Mouse (Mus musculus) lung, embryonic 15.5 days (tissue): Measurements from ENCODE around the gene Rasl10b. TPM values are rescaled to one million over a fixed set of nuclear protein-coding genes. Genes with fewer than 3 reads are reported as not detected.

Experiments used
- ATAC-seq: fragments of 200-750 bp; cut with Nextera tagmentation; 2 replicates; pipeline ENCODE4 v1.8.0; 2017; ENCODE audit warnings: moderate number of reproducible peaks, borderline replicate concordance; ENCODE audit not compliant: low FRiP score, low TSS enrichment; ENCODE audit errors: extremely low read depth
- H3K27ac ChIP-seq: fragments of 300-500 bp; sonication (generic); 2 replicates; pipeline ENCODE4 v1.5.1; 2015; ENCODE audit warnings: moderate library complexity, mild to moderate bottlenecking, inconsistent platforms
- H3K27me3 ChIP-seq: fragments of 300-500 bp; sonication (generic); 2 replicates; pipeline ENCODE4 v1.6.1; 2015; ENCODE audit warnings: inconsistent platforms
- H3K36me3 ChIP-seq: fragments of 300-500 bp; sonication (generic); 2 replicates; pipeline ENCODE4 v1.6.1; 2015; ENCODE audit warnings: inconsistent platforms
- H3K4me1 ChIP-seq: fragments of 300-500 bp; sonication (generic); 2 replicates; pipeline ENCODE4 v1.6.1; 2015; ENCODE audit warnings: inconsistent platforms
- H3K4me2 ChIP-seq: fragments of 300-500 bp; sonication (generic); 2 replicates; pipeline ENCODE4 v1.6.1; 2015; ENCODE audit warnings: inconsistent platforms, mild to moderate bottlenecking, moderate library complexity
- H3K4me3 ChIP-seq: fragments of 300-500 bp; sonication (generic); 2 replicates; pipeline ENCODE4 v1.5.1; 2015; ENCODE audit warnings: mild to moderate bottlenecking, inconsistent platforms
- H3K9ac ChIP-seq: fragments of 300-500 bp; sonication (generic); 2 replicates; pipeline ENCODE4 v1.6.1; 2015; ENCODE audit warnings: inconsistent platforms
- H3K9me3 ChIP-seq: fragments of 300-500 bp; sonication (generic); 2 replicates; pipeline ENCODE4 v1.6.1; 2016; ENCODE audit warnings: inconsistent platforms
- WGBS: fragments of 180-500 bp; shearing (Covaris S2); methylation state at CpG from one replicate; pipeline ENCODE4 v1.1.7; 2015; 5-methylcytosine and 5-hydroxymethylcytosine counted together
- polyA plus RNA-seq: library from polyadenylated mRNA; unstranded; fragments of >200 nt; fragmentation: Nextera tagmentation; extraction: Ambion mirVana; gene quantifications from 2 replicates; pipeline ENCODE4 v1.2.1, GENCODE M21; 2015

The Rasl10b gene
- polyA plus RNA-seq, 1 experiment from 2014 or later, result 1.3 TPM

DNA sequence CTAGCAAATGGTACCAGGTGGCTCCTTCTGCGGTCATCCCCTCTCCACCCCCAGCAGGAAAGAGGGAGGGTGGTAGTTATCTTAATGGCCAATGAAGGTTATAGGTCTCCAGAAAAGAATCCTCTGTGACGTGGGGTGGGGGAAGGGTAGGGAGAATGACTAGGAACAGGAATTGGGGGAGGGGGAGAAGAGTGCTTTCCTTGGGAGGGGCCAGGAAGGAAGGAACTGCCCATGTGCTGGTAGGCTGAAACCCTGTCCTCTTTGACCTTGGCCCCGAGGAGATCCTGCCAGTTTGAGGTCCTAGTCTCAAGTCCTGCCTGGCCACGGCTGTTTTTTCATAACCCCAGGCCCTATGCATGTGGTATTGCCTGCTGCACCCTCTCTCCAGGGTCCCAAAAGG is 40.4 kb downstream of the Rasl10b start:
- Histone ChIP-seq H3K9me3 (no peaks in the 10 kb centered on the region), H3K4me1 (peaks cover 36% of the 10 kb centered on the region), H3K27me3 (peaks cover 20% of the 10 kb centered on the region), H3K4me2 (no peak overlapping the region), H3K9ac (no peak overlapping the region), H3K4me3 (no peak overlapping the region), H3K27ac (peak overlapping the region; percentile 38; the same call in 1 of the 2 replicates), H3K36me3 (no peaks in the 10 kb centered on the region)
- ATAC-seq, result peak; percentile 19; the same call in 1 of the 2 replicates
- 26% methylated on average over 4 of the region's 4 CpGs for WGBS

DNA sequence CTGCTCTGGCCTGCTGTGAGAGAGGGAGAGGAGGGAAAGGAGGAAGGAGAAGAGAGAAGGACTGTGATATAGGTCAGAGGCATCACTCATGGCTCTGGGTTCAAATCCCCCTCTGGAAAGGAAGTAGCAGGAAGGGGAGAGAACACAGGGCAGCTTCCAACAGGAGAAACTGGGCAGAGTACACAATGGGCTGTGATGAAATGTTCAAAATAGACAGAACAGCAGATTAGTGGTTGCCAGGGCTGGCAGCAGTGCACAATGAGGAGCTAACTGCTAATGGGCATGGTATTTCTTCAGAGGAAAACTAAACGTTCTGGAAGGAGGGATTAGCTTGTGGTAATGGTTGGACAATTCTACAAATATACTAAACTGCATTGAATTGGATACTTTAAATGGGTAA is 41.6 kb downstream of the Rasl10b start:
- Histone ChIP-seq H3K9me3 (no peaks in the 10 kb centered on the region), H3K27me3 (peaks cover 9% of the 10 kb centered on the region; the same call in 1 of the 2 replicates), H3K9ac (no peak overlapping the region), H3K36me3 (no peaks in the 10 kb centered on the region), H3K27ac (no peak overlapping the region), H3K4me2 (no peak overlapping the region), H3K4me3 (no peak overlapping the region), H3K4me1 (peaks cover 41% of the 10 kb centered on the region)
- no peak for ATAC-seq
- 29% methylated on average over 1 of the region's 1 CpGs for WGBS

DNA sequence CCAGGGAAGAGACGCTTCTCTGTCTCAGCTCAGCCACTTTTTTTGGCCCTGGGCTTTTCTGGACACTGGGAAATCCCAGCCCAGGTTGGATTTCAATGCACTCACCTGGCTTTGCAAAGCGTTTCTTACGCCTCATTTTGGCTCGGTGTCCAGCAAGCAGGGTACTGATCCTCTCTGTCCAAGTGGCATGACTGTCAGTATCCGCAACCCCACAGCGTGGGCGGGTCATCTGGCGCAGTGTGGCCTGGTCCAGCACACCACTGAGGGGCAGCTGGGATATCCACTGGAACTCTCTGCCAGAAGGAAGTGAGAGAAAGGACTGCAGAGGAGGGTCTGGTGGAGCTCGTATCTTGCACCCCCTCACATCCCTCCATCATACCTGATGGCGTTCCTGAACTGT is 42.3 kb downstream of the Rasl10b start:
- H3K27ac ChIP-seq, result no peak overlapping the region
- ATAC-seq, result no peak
- peaks cover 45% of the 10 kb centered on the region for H3K4me1 ChIP-seq
- H3K9me3 ChIP-seq, result no peaks in the 10 kb centered on the region
- no peak overlapping the region for H3K9ac ChIP-seq
- peaks cover 2% of the 10 kb centered on the region; the same call in 1 of the 2 replicates for H3K27me3 ChIP-seq
- H3K4me3 ChIP-seq, result no peak overlapping the region
- no peaks in the 10 kb centered on the region for H3K36me3 ChIP-seq
- H3K4me2 ChIP-seq, result no peak overlapping the region
- WGBS, result 82% methylated on average over 10 of the region's 10 CpGs

DNA sequence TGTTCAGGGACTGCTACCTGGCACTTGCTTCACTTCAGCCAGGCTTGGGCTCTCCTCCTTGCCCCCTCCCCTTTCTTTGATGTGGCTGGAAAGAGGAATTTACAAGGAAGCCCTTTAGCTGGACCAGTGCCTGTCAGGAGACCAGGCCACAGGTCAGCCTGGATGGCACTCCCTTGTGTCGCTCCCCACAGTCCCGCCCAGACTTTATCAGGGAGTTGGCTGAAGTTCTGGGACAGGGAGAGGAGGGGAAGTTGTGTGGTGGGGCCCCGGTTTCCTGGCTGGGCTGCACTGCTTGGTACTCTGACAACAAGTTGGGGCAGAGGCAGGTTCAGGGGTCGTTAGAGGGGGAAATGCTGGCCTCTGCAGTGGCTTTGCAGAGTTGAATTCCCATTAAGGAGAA is 45.6 kb downstream of the Rasl10b start:
- Histone ChIP-seq H3K9ac (no peak overlapping the region), H3K36me3 (no peaks in the 10 kb centered on the region), H3K4me1 (peaks cover 21% of the 10 kb centered on the region), H3K4me2 (no peak overlapping the region), H3K27me3 (no peaks in the 10 kb centered on the region), H3K27ac (peak overlapping the region; percentile 9; the same call in 1 of the 2 replicates), H3K4me3 (no peak overlapping the region), H3K9me3 (no peaks in the 10 kb centered on the region)
- 7% methylated on average over 4 of the region's 4 CpGs for WGBS
- ATAC-seq, result peak; percentile 73; the same call in 1 of the 2 replicates

DNA sequence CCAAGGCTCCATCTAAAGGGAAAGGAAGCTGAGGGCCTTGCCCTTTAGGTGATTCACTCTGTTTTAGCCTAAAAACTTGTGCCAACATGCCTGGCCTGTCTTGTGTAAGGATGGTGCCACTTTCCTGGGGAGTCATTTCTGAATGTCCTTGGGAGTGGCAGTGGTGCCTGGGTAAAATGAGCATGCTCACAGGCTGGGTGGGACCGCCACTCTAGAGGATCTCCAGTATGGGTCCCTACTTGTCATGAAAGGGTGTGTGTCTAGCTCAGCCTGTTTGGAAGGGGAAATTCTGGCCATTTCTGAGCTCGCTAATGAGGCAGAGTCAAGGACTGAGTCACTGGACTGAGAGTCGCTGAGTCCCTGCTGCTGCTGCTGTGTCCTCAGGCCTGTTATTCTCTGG is 46.7 kb downstream of the Rasl10b start:
- H3K4me2 ChIP-seq, result no peak overlapping the region
- no peak overlapping the region for H3K4me3 ChIP-seq
- WGBS, result 52% methylated on average over 3 of the region's 3 CpGs
- no peak for ATAC-seq
- H3K27ac ChIP-seq, result no peak overlapping the region
- H3K9me3 ChIP-seq, result no peaks in the 10 kb centered on the region
- H3K9ac ChIP-seq, result no peak overlapping the region
- H3K4me1 ChIP-seq, result peaks cover 19% of the 10 kb centered on the region
- no peaks in the 10 kb centered on the region for H3K27me3 ChIP-seq
- no peaks in the 10 kb centered on the region for H3K36me3 ChIP-seq

DNA sequence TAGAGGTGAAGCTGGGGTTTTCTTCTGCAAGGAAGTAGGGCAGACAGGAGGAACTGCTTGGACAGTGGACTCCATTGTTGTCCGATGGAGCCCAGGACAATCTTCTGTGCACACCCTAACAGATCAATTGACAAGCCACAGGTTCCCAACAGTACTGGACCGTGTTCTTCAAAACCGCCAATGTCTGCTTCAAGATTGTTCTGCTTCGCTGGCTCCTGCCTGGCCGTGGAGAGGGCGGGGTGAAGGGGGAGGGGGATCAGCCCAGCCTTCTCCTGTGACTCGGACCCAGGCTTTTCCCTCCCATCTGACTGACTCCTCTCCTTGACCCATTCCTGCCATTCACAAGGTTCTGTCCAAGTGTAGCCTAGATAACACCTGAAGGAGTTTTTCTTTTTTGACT is 48.3 kb downstream of the Rasl10b start:
- Histone ChIP-seq H3K4me3 (no peak overlapping the region), H3K4me2 (no peak overlapping the region), H3K9ac (no peak overlapping the region), H3K9me3 (no peaks in the 10 kb centered on the region), H3K27ac (no peak overlapping the region), H3K4me1 (peaks cover 22% of the 10 kb centered on the region), H3K36me3 (no peaks in the 10 kb centered on the region), H3K27me3 (peaks cover 9% of the 10 kb centered on the region)
- WGBS, result 49% methylated on average over 7 of the region's 7 CpGs
- no peak for ATAC-seq

DNA sequence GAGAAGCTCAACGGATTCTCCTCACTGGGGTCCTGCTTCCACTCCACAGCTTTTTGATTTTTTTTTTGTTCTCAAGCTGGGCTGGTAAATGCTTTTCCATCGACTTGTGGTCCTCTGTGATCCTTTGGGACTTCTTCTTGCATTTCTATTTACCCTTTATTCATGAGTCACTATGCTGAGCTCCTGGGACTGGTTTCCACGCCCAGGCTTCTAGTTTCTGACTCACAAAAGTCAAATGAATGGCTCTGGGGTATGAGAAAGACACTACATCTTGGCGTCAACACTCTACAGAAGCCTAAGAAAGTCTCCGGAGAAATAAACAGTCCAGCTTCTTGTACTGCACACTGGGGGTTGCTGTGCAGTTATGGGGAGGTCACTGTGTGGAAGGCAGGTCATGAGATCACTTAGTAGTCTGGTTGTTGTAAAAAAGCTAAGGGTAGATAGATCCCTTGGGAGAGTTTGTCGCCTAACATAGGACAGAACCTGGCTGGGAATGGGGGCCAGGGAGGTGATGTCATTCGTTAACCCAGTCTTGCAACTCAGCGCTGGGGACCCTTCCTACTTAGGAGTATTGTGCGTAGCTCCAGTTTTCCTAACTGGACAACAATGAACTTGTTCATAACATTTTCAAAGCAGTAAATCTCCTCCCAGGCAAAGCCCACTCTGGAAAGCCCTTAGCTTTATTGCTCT is 49.1 kb downstream of the Rasl10b start:
- 62% methylated on average over 9 of the region's 9 CpGs for whole genome bisulfite sequencing
- no peak for ATAC-seq
- H3K4me3 ChIP-seq, result no peak overlapping the region

DNA sequence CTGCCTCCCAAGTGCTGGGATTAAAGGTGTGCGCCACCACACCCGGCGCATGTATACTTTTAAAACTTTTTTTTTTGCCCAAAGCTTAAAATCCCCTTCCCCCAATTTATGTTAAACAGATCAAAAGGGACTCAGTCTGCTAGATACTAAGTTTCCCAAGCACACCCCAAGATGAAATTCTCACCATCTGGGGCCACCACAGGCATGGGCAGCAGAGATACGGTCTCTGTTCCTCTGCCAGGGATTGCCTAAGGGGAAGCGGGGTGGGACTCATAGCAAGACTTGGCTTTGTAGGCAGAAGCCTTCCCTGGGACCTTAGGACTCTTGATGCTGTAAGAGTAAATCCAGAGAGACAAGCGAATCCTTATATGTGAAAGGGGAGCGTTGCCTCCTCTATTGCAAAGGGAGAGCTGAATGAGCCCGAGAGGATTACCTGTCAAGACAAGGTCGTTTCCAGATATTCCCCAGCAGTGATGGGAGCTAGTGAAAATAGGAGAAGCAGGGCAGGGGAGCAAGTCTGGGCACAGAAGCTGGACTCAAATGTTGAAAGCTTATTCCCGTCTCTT is 52.6 kb downstream of the Rasl10b start:
- Histone ChIP-seq H3K27me3 (peaks cover 31% of the 10 kb centered on the region), H3K4me3 (no peak overlapping the region), H3K36me3 (no peaks in the 10 kb centered on the region), H3K4me2 (peak overlapping the region; percentile 93; the same call in 1 of the 2 replicates), H3K27ac (no peak overlapping the region), H3K4me1 (peaks cover 13% of the 10 kb centered on the region; the same call in 1 of the 2 replicates), H3K9me3 (no peaks in the 10 kb centered on the region), H3K9ac (no peak overlapping the region)
- 79% methylated on average over 10 of the region's 10 CpGs for WGBS
- ATAC-seq, result no peak

More for the DNA sequence above, 49.1 kb downstream of the Rasl10b start:
- Histone ChIP-seq H3K9me3 (no peaks in the 10 kb centered on the region), H3K4me2 (no peak overlapping the region), H3K9ac (no peak overlapping the region), H3K27ac (no peak overlapping the region), H3K36me3 (no peaks in the 10 kb centered on the region), H3K4me1 (peaks cover 26% of the 10 kb centered on the region), H3K27me3 (peaks cover 13% of the 10 kb centered on the region)

DNA sequence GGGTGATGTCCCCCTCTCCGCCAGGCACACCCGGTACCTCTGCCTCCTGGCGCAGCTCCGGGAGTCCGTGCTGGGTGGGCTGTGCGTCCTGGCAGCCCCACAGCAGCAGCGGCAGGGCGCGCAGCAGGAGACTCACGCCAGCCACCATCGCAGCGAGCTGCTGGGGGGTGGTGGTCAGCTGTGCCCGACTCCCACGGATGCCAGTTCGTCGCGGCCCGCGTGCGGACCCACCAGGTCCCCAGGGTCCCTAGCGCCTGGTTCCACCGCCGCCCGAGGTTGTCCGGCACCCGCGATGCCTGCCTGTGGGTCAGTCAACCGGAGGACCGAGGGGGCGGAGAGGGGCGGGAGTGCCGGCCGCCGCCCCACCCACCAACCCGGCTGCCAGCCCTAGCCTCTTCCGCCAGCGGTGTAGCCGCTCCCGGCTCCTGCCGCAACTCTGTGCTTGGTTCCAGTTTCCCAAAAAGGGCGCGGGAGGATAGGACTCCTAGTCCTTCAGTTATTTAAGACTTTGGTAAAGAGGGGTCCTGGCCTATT is 53.8 kb downstream of the Rasl10b start, which contains the start of gene Mmp28:
Gene Mmp28, minus strand, starts transcription at position 361 of the 534 bp plus-strand sequence.
- no peaks in the 10 kb centered on the region for H3K9me3 ChIP-seq
- H3K4me3 ChIP-seq, result peak within 1 kb of the TSS; percentile 58
- peak; percentile 55; the same call in 1 of the 2 replicates for ATAC-seq
- peaks cover 31% of the 10 kb centered on the region for H3K27me3 ChIP-seq
- no peak within 1 kb of the TSS for H3K27ac ChIP-seq
- H3K9ac ChIP-seq, result peak within 1 kb of the TSS; percentile 58
- H3K4me2 ChIP-seq, result peak within 1 kb of the TSS; percentile 93
- H3K4me1 ChIP-seq, result peaks cover 23% of the 10 kb centered on the region
- under 1% methylated on average over 42 of the region's 42 CpGs for WGBS
- H3K36me3 ChIP-seq, result no peaks in the 10 kb centered on the region

DNA sequence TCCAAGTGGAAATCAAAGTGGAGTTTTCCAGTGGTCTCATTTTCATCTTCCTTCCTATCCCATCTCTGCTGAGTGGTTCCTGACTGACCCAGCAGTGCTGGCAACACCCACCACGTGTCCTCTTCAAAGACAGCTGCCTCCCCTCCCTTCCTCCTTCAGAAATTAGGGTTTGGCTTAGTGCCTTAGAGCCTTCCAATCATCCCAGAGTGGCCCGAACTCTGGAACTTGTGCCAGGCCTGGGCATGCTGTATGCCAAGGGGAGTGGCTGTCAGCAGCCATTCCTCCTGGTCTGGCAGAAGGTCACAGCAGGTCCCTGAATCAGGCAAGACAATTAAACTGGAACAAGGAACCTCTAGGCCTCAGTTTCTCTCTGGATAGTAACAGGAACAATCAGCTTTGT is 57.0 kb downstream of the Rasl10b start:
- ATAC-seq, result no peak
- no peak overlapping the region for H3K4me2 ChIP-seq
- H3K27ac ChIP-seq, result peak overlapping the region; percentile 75; the same call in 1 of the 2 replicates
- no peaks in the 10 kb centered on the region for H3K9me3 ChIP-seq
- no peak overlapping the region for H3K4me3 ChIP-seq
- 5% methylated on average over 2 of the region's 2 CpGs for WGBS
- peaks cover 21% of the 10 kb centered on the region for H3K4me1 ChIP-seq
- H3K9ac ChIP-seq, result no peak overlapping the region
- H3K27me3 ChIP-seq, result peaks cover 34% of the 10 kb centered on the region
- no peaks in the 10 kb centered on the region for H3K36me3 ChIP-seq

DNA sequence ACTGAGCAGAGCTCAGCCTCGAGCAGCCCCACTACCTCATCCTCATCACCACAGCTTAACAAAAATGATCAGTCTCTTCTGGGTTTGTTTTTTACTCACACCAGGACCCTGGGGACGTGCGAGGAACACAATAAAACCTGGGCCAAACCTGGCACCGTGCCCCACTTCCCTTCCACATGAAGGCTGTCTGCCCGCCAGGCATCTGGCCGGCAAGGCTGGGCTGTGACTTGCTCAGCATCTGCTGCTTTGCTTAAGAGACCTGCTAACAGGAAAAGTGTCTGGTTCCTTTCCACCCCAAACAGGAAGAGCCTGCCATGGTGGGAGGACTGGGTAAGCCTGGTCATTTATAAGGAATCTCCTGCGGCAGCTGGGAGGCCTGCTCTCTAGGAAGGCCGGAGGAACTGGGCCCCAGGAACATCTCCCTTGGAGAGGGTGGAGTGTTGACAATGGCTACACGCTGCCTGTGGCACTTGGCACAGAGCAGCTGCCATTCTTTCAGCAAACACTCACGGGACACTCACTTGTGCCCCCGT is 58.2 kb downstream of the Rasl10b start:
- H3K4me2 ChIP-seq, result no peak overlapping the region
- WGBS, result 31% methylated on average over 11 of the region's 11 CpGs
- ATAC-seq, result peak; percentile 53; the same call in 1 of the 2 replicates
- H3K9me3 ChIP-seq, result no peaks in the 10 kb centered on the region
- H3K36me3 ChIP-seq, result no peaks in the 10 kb centered on the region
- H3K4me1 ChIP-seq, result peaks cover 20% of the 10 kb centered on the region
- H3K27me3 ChIP-seq, result peaks cover 25% of the 10 kb centered on the region
- H3K9ac ChIP-seq, result no peak overlapping the region
- no peak overlapping the region for H3K4me3 ChIP-seq
- peak overlapping the region; percentile 75 for H3K27ac ChIP-seq

DNA sequence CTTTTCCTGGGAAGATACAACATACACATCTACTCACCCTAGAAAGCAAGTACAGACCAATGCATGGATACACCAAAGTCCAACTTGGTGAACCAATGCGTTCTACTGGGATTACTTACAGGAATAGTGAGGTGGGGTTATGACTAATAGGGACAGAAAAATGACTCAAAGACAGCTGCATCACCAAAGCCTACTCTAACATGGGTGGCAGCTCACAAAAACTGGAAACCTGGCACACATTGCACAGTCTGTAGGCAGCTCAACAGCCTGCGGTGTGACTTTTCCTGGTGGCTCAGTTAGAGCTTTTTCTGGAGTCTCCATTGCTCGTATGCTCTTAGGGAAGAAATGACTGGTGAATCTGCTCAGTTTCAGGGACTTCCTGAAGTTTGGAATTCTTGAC is 59.8 kb downstream of the Rasl10b start:
- Histone ChIP-seq H3K27ac (no peak overlapping the region), H3K9me3 (no peaks in the 10 kb centered on the region), H3K4me2 (no peak overlapping the region), H3K36me3 (no peaks in the 10 kb centered on the region), H3K4me3 (no peak overlapping the region), H3K9ac (no peak overlapping the region), H3K27me3 (peaks cover 14% of the 10 kb centered on the region; the same call in 1 of the 2 replicates), H3K4me1 (peaks cover 18% of the 10 kb centered on the region)
- 90% methylated on average over 3 of the region's 3 CpGs for WGBS
- no peak for ATAC-seq
